Mouse (Mus musculus): ENCODE measurements around the gene Cacfd1. TPM values are rescaled to one million over a fixed set of nuclear protein-coding genes. Genes with fewer than 3 reads are reported as not detected.

Cacfd1 gene
- 22.8 TPM for polyA plus RNA-seq (2012; fragmentation: generic; extraction: Trizol)

- Histone ChIP-seq H3K4me3 (peak within 1 kb of the TSS; percentile 70), H3K4me2 (ENCODE audit: low read depth) (peak within 1 kb of the TSS; percentile 100), H3K36me3 (ENCODE audit: control insufficient read depth, insufficient read depth) (no peaks in the 10 kb centered on the region), H3K27me3 (ENCODE audit: control insufficient read depth, insufficient read depth, insufficient read length) (peaks cover 19% of the 10 kb centered on the region), H3K79me2 (ENCODE audit: control insufficient read depth, insufficient read depth) (peaks cover 21% of the 10 kb centered on the region), H3ac (ENCODE audit: control insufficient read depth, insufficient read length) (peak within 1 kb of the TSS; percentile 27)
- TF ChIP-seq REST (IDR thresholded peaks at IDR 0.05; ENCODE audit: insufficient read depth, insufficient read length) (no peak), USF1 (IDR thresholded peaks at IDR 0.05; ENCODE audit: low read depth) (no peak), TCF3 (IDR thresholded peaks at IDR 0.05; ENCODE audit: insufficient read length, low read depth) (no peak), POLR2A (IDR thresholded peaks at IDR 0.05; ENCODE audit: insufficient read length, low read depth) (peak; percentile 84), MYOD1 (IDR thresholded peaks at IDR 0.05; ENCODE audit: control insufficient read depth in 1 of 3, insufficient read length in 2 of 3, low read depth in 2 of 3) (peak in 2 of 3 experiments; percentile 55 to 66), CEBPB (IDR thresholded peaks at IDR 0.05; ENCODE audit: insufficient read depth, poor library complexity, severe bottlenecking) (no peak), MYOG (IDR thresholded peaks at IDR 0.05; ENCODE audit: control insufficient read depth in 1 of 3, insufficient read depth in 1 of 3, insufficient read length in 2 of 3, low read depth in 2 of 3) (peak in 1 of 3 experiments; percentile 36), POLR2AphosphoS2 (IDR thresholded peaks at IDR 0.05; ENCODE audit: insufficient read length, low read depth) (peak; percentile 66)
These were observed at the start of gene Cacfd1 for GRCm38 (mm10) chr2:27009714-27010244. Gene Cacfd1, plus strand, starts transcription at chr2:27009926.

DNA sequence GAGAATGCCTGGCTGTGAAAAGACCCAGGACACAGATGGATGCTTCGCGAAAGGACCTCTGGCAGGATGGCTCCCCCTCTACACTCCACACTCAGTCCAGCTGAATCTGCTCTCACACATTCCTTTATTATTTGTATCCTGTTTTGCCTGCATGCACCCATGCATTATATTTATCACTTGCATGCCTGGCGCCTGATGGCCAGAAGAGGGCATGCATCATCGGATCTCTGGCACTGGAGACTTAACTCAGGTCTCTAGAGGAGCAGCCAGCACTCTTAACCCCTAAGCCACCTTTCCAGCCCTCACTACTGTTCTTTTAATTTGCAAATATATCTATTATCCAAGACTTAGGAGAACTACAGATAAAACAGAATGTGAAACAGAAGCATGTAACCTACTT is 49.0 kb upstream of the Cacfd1 start:
- TF ChIP-seq MYOG (IDR thresholded peaks at IDR 0.05; ENCODE audit: control insufficient read depth in 1 of 3, insufficient read depth in 1 of 3, insufficient read length in 2 of 3, low read depth in 2 of 3), result no peak
- Histone ChIP-seq H3K27me3 (ENCODE audit: control insufficient read depth, insufficient read depth, insufficient read length) (no peaks in the 10 kb centered on the region), H3K79me2 (ENCODE audit: control insufficient read depth, insufficient read depth) (peaks cover 21% of the 10 kb centered on the region), H3ac (ENCODE audit: control insufficient read depth, insufficient read length) (no peak overlapping the region), H3K4me2 (ENCODE audit: low read depth) (no peak overlapping the region), H3K36me3 (ENCODE audit: control insufficient read depth, insufficient read depth) (peaks cover 45% of the 10 kb centered on the region), H3K4me3 (no peak overlapping the region)

DNA sequence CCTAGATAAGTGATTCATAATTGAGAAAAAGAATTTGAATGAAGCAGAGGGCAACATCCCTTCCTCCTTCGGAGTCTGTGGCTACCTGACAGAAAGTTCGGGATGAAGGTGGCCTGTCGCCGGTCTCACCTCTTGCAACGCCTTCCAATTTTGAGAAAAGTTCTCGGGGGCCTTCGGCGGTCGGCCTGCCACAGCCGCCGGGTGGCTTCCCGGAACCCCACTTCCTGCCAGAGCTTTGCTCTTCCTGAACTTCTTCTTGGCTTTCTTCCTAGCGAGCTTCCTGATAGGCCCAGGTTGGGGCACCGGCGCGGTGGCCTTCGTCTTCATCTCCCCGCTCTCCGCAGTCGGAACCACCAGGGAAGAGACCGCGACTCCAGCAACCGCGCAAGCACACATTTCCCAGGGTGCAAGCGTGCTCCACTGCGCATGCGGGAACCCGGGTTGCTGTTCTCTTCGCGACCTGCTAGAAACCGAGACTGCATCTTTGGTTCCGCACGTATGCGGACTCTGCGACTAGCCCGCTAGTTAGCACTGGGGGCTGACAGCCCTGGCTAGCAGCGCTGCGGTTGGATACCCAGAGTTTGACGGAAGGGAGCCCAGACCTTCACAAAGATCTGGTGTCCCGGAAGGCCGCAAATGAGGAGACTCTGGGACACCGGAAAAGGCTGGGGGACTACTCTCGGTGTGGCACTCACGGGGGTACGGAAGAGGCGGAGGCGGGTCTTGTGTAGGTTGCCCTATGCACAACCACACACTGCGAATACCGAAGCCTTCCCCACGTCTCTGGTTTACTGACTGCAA is 45.6 kb upstream of the Cacfd1 start, which contains the start of gene Rexo4:
Rexo4 (minus strand) TSS at position 464 of the 801 bp plus-strand sequence.
- TF ChIP-seq MAX (IDR thresholded peaks at IDR 0.05; ENCODE audit: low read depth), result no peak
- TF ChIP-seq SRF (IDR thresholded peaks at IDR 0.05; ENCODE audit: control insufficient read depth, insufficient read length, low read depth), result no peak
- peak; percentile 72 for TF ChIP-seq POLR2A (IDR thresholded peaks at IDR 0.05; ENCODE audit: insufficient read length, low read depth)
- TF ChIP-seq TCF12 (IDR thresholded peaks at IDR 0.05; ENCODE audit: insufficient read depth, poor library complexity, severe bottlenecking), result no peak
- no peak for TF ChIP-seq CEBPB (IDR thresholded peaks at IDR 0.05; ENCODE audit: insufficient read depth, poor library complexity, severe bottlenecking)
- no peak for TF ChIP-seq USF1 (IDR thresholded peaks at IDR 0.05; ENCODE audit: low read depth)
- peak in 1 of 3 experiments; percentile 8 for TF ChIP-seq MYOG (IDR thresholded peaks at IDR 0.05; ENCODE audit: control insufficient read depth in 1 of 3, insufficient read depth in 1 of 3, insufficient read length in 2 of 3, low read depth in 2 of 3)
- no peak for TF ChIP-seq TCF3 (IDR thresholded peaks at IDR 0.05; ENCODE audit: insufficient read length, low read depth)
- peak; percentile 85 for TF ChIP-seq POLR2AphosphoS2 (IDR thresholded peaks at IDR 0.05; ENCODE audit: insufficient read length, low read depth)
- TF ChIP-seq E2F4 (IDR thresholded peaks at IDR 0.05; ENCODE audit: insufficient read depth), result no peak
- no peak for TF ChIP-seq MYOD1 (IDR thresholded peaks at IDR 0.05; ENCODE audit: control insufficient read depth in 1 of 3, insufficient read length in 2 of 3, low read depth in 2 of 3)
- TF ChIP-seq REST (IDR thresholded peaks at IDR 0.05; ENCODE audit: insufficient read depth, insufficient read length), result no peak
- Histone ChIP-seq H3K4me3 (peak within 1 kb of the TSS; percentile 80), H3K36me3 (ENCODE audit: control insufficient read depth, insufficient read depth) (peaks cover 13% of the 10 kb centered on the region), H3K27me3 (ENCODE audit: control insufficient read depth, insufficient read depth, insufficient read length) (no peaks in the 10 kb centered on the region), H3K4me2 (ENCODE audit: low read depth) (peak within 1 kb of the TSS; percentile 97), H3K79me2 (ENCODE audit: control insufficient read depth, insufficient read depth) (peaks cover 21% of the 10 kb centered on the region), H3ac (ENCODE audit: control insufficient read depth, insufficient read length) (peak within 1 kb of the TSS; percentile 42)

GRCm38 (mm10) chr2:26964724-26965370 is 44.9 kb upstream of the Cacfd1 start:
- H3K36me3 ChIP-seq (ENCODE audit: control insufficient read depth, insufficient read depth), result peaks cover 12% of the 10 kb centered on the region
- peak overlapping the region; percentile 97 for H3K4me2 ChIP-seq (ENCODE audit: low read depth)
- peaks cover 21% of the 10 kb centered on the region for H3K79me2 ChIP-seq (ENCODE audit: control insufficient read depth, insufficient read depth)
- peak overlapping the region; percentile 80 for H3K4me3 ChIP-seq
- peaks cover under 1% of the 10 kb centered on the region for H3K27me3 ChIP-seq (ENCODE audit: control insufficient read depth, insufficient read depth, insufficient read length)
- peak overlapping the region; percentile 42 for H3ac ChIP-seq (ENCODE audit: control insufficient read depth, insufficient read length)
- no peak for TF ChIP-seq MYOG (IDR thresholded peaks at IDR 0.05; ENCODE audit: control insufficient read depth in 1 of 3, insufficient read depth in 1 of 3, insufficient read length in 2 of 3, low read depth in 2 of 3)
- no peak for TF ChIP-seq MYOD1 (IDR thresholded peaks at IDR 0.05; ENCODE audit: control insufficient read depth in 1 of 3, insufficient read length in 2 of 3, low read depth in 2 of 3)
- no peak for TF ChIP-seq SRF (IDR thresholded peaks at IDR 0.05; ENCODE audit: control insufficient read depth, insufficient read length, low read depth)
- TF ChIP-seq POLR2AphosphoS2 (IDR thresholded peaks at IDR 0.05; ENCODE audit: insufficient read length, low read depth), result no peak
- no peak for TF ChIP-seq USF1 (IDR thresholded peaks at IDR 0.05; ENCODE audit: low read depth)
- TF ChIP-seq POLR2A (IDR thresholded peaks at IDR 0.05; ENCODE audit: insufficient read length, low read depth), result no peak
- no peak for TF ChIP-seq E2F4 (IDR thresholded peaks at IDR 0.05; ENCODE audit: insufficient read depth)
- no peak for TF ChIP-seq MAX (IDR thresholded peaks at IDR 0.05; ENCODE audit: low read depth)
- TF ChIP-seq CEBPB (IDR thresholded peaks at IDR 0.05; ENCODE audit: insufficient read depth, poor library complexity, severe bottlenecking), result no peak

All from myocyte (in vitro differentiated cells).